Mouse (Mus musculus) spleen, adult 2 months (tissue): Measurements from ENCODE around the gene Cep97.

Experiments
- CTCF ChIP-seq: fragments of 200-500 bp; IDR thresholded peaks from 2 replicates; pipeline ENCODE4 v1.5.1; 2011; ENCODE audit warnings: mild to moderate bottlenecking, inconsistent platforms; ENCODE audit not compliant: insufficient read depth, insufficient read length, insufficient replicate concordance; ENCODE audit errors: extremely low read depth
- POLR2A ChIP-seq: fragments of 200-500 bp; IDR thresholded peaks from 2 replicates; pipeline ENCODE4 v1.6.1; 2011; ENCODE audit warnings: low read depth, low read length, inconsistent platforms

GRCm38 (mm10) chr16:55888584-55888960 is 46.1 kb downstream of the Cep97 start:
- TF ChIP-seq CTCF (no peak), POLR2A (no peak)
